Mouse (Mus musculus): ENCODE measurements around the gene Vamp9.

Vamp9 gene

GRCm38 (mm10) chr5:99906181-99906956 is at the start of gene Vamp9:
Gene Vamp9, plus strand, starts transcription at chr5:99906254.
- DNase-seq (ENCODE audit: low read depth, low spot score): peak; percentile 82

- DNase-seq (ENCODE audit: low read depth, low spot score): no peak
Measured at GRCm38 (mm10) chr5:99857106-99857637, 48.9 kb upstream of the Vamp9 start.

GRCm38 (mm10) chr5:99859637-99860433 is 46.2 kb upstream of the Vamp9 start:
- no peak for DNase-seq (ENCODE audit: low read depth, low spot score)

- DNase-seq (ENCODE audit: low read depth, low spot score): no peak
Measured at GRCm38 (mm10) chr5:99861816-99862215, 44.2 kb upstream of the Vamp9 start.

GRCm38 (mm10) chr5:99863656-99864380 is 42.2 kb upstream of the Vamp9 start:
- no peak for DNase-seq (ENCODE audit: low read depth, low spot score)

GRCm38 (mm10) chr5:99865779-99866178 is 40.3 kb upstream of the Vamp9 start:
- DNase-seq (ENCODE audit: low read depth, low spot score): no peak

- DNase-seq (ENCODE audit: low read depth, low spot score): no peak
Measured at GRCm38 (mm10) chr5:99868286-99868685, 37.8 kb upstream of the Vamp9 start.

- no peak for DNase-seq (ENCODE audit: low read depth, low spot score)
Measured at GRCm38 (mm10) chr5:99868923-99869322, 37.1 kb upstream of the Vamp9 start.

GRCm38 (mm10) chr5:99877565-99877964 is 28.5 kb upstream of the Vamp9 start:
- DNase-seq (ENCODE audit: low read depth, low spot score): no peak

- no peak for DNase-seq (ENCODE audit: low read depth, low spot score)
Measured at GRCm38 (mm10) chr5:99882441-99882840, 23.6 kb upstream of the Vamp9 start.

- DNase-seq (ENCODE audit: low read depth, low spot score): no peak
Measured at GRCm38 (mm10) chr5:99884035-99884434, 22.0 kb upstream of the Vamp9 start.

- no peak for DNase-seq (ENCODE audit: low read depth, low spot score)
Measured at GRCm38 (mm10) chr5:99887133-99887532, 18.9 kb upstream of the Vamp9 start.

GRCm38 (mm10) chr5:99891516-99892441 is 14.3 kb upstream of the Vamp9 start:
- DNase-seq (ENCODE audit: low read depth, low spot score): peak; percentile 13

GRCm38 (mm10) chr5:99900041-99900440 is 6.0 kb upstream of the Vamp9 start:
- no peak for DNase-seq (ENCODE audit: low read depth, low spot score)

- DNase-seq (ENCODE audit: low read depth, low spot score): no peak
Measured at GRCm38 (mm10) chr5:99905731-99906130, 323 bp upstream of the Vamp9 start.

GRCm38 (mm10) chr5:99915494-99915893 is 9.4 kb downstream of the Vamp9 start:
- DNase-seq (ENCODE audit: low read depth, low spot score): no peak

GRCm38 (mm10) chr5:99922033-99922432 is 16.0 kb downstream of the Vamp9 start:
- no peak for DNase-seq (ENCODE audit: low read depth, low spot score)

- peak; percentile 39 for DNase-seq (ENCODE audit: low read depth, low spot score)
Measured at GRCm38 (mm10) chr5:99927951-99928350, 21.9 kb downstream of the Vamp9 start.

- DNase-seq (ENCODE audit: low read depth, low spot score): no peak
Measured at GRCm38 (mm10) chr5:99931910-99932309, 25.9 kb downstream of the Vamp9 start.

GRCm38 (mm10) chr5:99939440-99939839 is 33.4 kb downstream of the Vamp9 start:
- no peak for DNase-seq (ENCODE audit: low read depth, low spot score)

GRCm38 (mm10) chr5:99941273-99941672 is 35.2 kb downstream of the Vamp9 start:
- DNase-seq (ENCODE audit: low read depth, low spot score): no peak
